Mouse (Mus musculus): ENCODE data around the gene Trmt112. TPM values are rescaled to one million over a fixed set of nuclear protein-coding genes. Genes with fewer than 3 reads are reported as not detected.

Gene Trmt112
- polyA plus RNA-seq, 1 experiment: 264 TPM

DNA sequence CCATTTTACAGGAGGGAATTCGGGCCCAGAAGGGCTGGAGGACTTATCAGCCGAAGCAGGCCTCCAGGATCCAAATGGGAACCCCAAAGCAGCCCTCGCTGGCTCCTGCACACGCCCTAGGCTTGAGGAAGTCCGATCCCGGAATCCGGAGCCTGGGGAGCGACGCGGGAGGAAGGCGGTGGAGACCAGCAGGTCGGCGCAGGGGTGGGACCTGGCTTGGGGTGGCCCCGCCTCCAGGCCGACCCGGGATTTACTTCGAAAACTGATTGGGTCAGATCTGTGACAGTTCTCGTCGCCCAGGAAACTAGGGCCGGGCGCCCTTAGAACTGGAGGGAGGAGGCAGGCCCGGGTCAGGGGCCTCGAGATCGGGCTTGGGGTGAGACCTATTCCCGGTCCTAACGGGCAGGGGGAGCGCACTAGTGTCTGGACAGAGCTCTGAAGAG is 32.8 kb downstream of the Trmt112 start, which contains the start of gene Gpr137:
Gene Gpr137, minus strand, starts transcription at position 232 of the 443 bp plus-strand sequence.
- Histone ChIP-seq H3K36me3 (ENCODE audit: control insufficient read depth, insufficient read depth) (no peaks in the 10 kb centered on the region), H3K27me3 (ENCODE audit: control insufficient read depth, insufficient read depth, insufficient read length) (no peaks in the 10 kb centered on the region), H3ac (ENCODE audit: control insufficient read depth, insufficient read length, low read depth) (peak within 1 kb of the TSS; percentile 84), H3K79me3 (ENCODE audit: low read depth) (peaks cover 2% of the 10 kb centered on the region), H3K79me2 (ENCODE audit: control insufficient read depth, insufficient read depth) (peaks cover 25% of the 10 kb centered on the region), H3K4me3 (ENCODE audit: insufficient read depth, poor library complexity, severe bottlenecking) (peak within 1 kb of the TSS; percentile 65)
- TF ChIP-seq USF1 (IDR thresholded peaks at IDR 0.05; ENCODE audit: low read depth) (no peak), MAX (IDR thresholded peaks at IDR 0.05) (peak; percentile 21), FOSL1 (IDR thresholded peaks at IDR 0.05; ENCODE audit: insufficient read depth, low read length, poor library complexity, severe bottlenecking) (no peak)

DNA sequence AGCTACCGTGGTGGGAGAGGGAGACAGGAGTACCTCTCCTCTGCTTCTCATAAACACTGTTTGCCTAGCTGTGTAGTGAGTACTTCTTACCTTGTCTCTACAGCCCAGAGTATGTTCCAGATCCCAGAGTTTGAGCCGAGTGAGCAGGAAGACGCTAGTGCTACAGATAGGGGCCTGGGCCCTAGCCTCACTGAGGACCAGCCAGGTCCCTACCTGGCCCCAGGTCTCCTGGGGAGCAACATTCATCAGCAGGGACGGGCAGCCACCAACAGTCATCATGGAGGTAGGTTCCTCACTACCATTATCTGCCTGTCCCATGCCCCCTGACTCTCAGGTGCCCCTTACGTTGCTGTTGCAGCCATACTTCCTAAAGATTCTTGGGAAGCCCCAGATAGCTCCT is 33.3 kb downstream of the Trmt112 start:
- Histone ChIP-seq H3ac (ENCODE audit: control insufficient read depth, insufficient read length, low read depth) (peak overlapping the region; percentile 61), H3K79me3 (ENCODE audit: low read depth) (peaks cover 2% of the 10 kb centered on the region), H3K36me3 (ENCODE audit: control insufficient read depth, insufficient read depth) (no peaks in the 10 kb centered on the region), H3K4me3 (ENCODE audit: insufficient read depth, poor library complexity, severe bottlenecking) (peak overlapping the region; percentile 65), H3K79me2 (ENCODE audit: control insufficient read depth, insufficient read depth) (peaks cover 25% of the 10 kb centered on the region), H3K27me3 (ENCODE audit: control insufficient read depth, insufficient read depth, insufficient read length) (no peaks in the 10 kb centered on the region)
- no peak for TF ChIP-seq FOSL1 (IDR thresholded peaks at IDR 0.05; ENCODE audit: insufficient read depth, low read length, poor library complexity, severe bottlenecking)
- no peak for TF ChIP-seq CTCF (IDR thresholded peaks at IDR 0.05; ENCODE audit: control insufficient read depth, insufficient read depth, insufficient read length)
- TF ChIP-seq MAX (IDR thresholded peaks at IDR 0.05): no peak
- TF ChIP-seq USF1 (IDR thresholded peaks at IDR 0.05; ENCODE audit: low read depth): no peak
- no peak for TF ChIP-seq MYOG (IDR thresholded peaks at IDR 0.05; ENCODE audit: control insufficient read depth, extremely low read depth, insufficient read length)
- no peak for TF ChIP-seq MYOD1 (IDR thresholded peaks at IDR 0.05; ENCODE audit: control insufficient read depth, insufficient read length, low read depth)
- TF ChIP-seq CEBPB (IDR thresholded peaks at IDR 0.05; ENCODE audit: low read depth): no peak

DNA sequence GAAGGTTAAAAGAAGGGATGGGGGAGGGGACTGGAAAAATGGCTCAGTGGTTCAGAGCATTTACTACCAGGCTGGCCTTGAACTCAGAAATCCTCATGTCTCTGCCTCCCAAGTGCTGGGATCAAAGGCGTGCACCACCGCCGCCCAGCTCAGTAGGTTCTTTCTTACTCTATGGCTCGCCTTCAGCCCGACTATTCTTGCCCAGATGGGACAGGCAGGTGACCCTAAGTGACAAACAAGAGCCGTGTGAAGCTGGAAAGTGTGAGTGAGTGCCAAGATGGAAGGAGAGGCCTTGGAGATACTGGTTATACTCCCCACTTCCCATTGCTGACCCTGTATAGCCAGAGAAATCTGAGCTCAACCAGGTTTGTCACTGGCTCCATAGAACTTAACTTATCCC is 34.2 kb downstream of the Trmt112 start:
- H3K79me3 ChIP-seq (ENCODE audit: low read depth): peaks cover 2% of the 10 kb centered on the region

DNA sequence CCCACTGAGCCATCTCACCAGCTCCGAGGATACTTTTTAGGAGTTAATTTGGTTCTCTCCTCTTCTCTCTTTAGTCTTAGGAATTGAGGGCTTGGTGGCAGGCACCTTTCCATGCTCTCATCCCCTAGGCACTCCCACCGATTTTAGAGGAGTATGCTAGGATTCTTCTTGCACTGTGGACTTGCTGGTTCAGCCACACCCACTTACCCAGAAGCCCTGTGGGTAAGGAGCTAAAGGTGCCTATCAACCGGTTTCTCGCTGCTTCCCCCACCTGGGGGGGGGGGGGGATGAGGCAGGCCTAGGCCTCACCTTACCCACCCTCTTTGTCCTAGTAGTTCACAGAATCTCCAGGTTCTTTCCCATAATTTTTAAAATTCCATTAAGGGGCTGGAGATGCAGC is 38.2 kb downstream of the Trmt112 start:
- Histone ChIP-seq H3K36me3 (ENCODE audit: control insufficient read depth, insufficient read depth) (peaks cover 3% of the 10 kb centered on the region), H3K79me2 (ENCODE audit: control insufficient read depth, insufficient read depth) (peaks cover 15% of the 10 kb centered on the region), H3K4me3 (ENCODE audit: insufficient read depth, poor library complexity, severe bottlenecking) (no peak overlapping the region), H3K27me3 (ENCODE audit: control insufficient read depth, insufficient read depth, insufficient read length) (no peaks in the 10 kb centered on the region), H3K79me3 (ENCODE audit: low read depth) (no peaks in the 10 kb centered on the region), H3ac (ENCODE audit: control insufficient read depth, insufficient read length, low read depth) (no peak overlapping the region)
- TF ChIP-seq MYOD1 (IDR thresholded peaks at IDR 0.05; ENCODE audit: control insufficient read depth, insufficient read length, low read depth): no peak
- no peak for TF ChIP-seq CTCF (IDR thresholded peaks at IDR 0.05; ENCODE audit: control insufficient read depth, insufficient read depth, insufficient read length)
- TF ChIP-seq USF1 (IDR thresholded peaks at IDR 0.05; ENCODE audit: low read depth): no peak
- no peak for TF ChIP-seq CEBPB (IDR thresholded peaks at IDR 0.05; ENCODE audit: low read depth)
- no peak for TF ChIP-seq MAX (IDR thresholded peaks at IDR 0.05)
- TF ChIP-seq FOSL1 (IDR thresholded peaks at IDR 0.05; ENCODE audit: insufficient read depth, low read length, poor library complexity, severe bottlenecking): no peak

More for the DNA sequence above, 34.2 kb downstream of the Trmt112 start:
- H3ac ChIP-seq (ENCODE audit: control insufficient read depth, insufficient read length, low read depth): no peak overlapping the region
- peaks cover 25% of the 10 kb centered on the region for H3K79me2 ChIP-seq (ENCODE audit: control insufficient read depth, insufficient read depth)
- H3K27me3 ChIP-seq (ENCODE audit: control insufficient read depth, insufficient read depth, insufficient read length): no peaks in the 10 kb centered on the region
- no peak for TF ChIP-seq MAX (IDR thresholded peaks at IDR 0.05)
- TF ChIP-seq USF1 (IDR thresholded peaks at IDR 0.05; ENCODE audit: low read depth): no peak
- TF ChIP-seq CEBPB (IDR thresholded peaks at IDR 0.05; ENCODE audit: low read depth): no peak
- TF ChIP-seq MYOD1 (IDR thresholded peaks at IDR 0.05; ENCODE audit: control insufficient read depth, insufficient read length, low read depth): no peak
- no peak for TF ChIP-seq FOSL1 (IDR thresholded peaks at IDR 0.05; ENCODE audit: insufficient read depth, low read length, poor library complexity, severe bottlenecking)
- TF ChIP-seq CTCF (IDR thresholded peaks at IDR 0.05; ENCODE audit: control insufficient read depth, insufficient read depth, insufficient read length): no peak
- TF ChIP-seq MYOG (IDR thresholded peaks at IDR 0.05; ENCODE audit: control insufficient read depth, extremely low read depth, insufficient read length): no peak
- H3K4me3 ChIP-seq (ENCODE audit: insufficient read depth, poor library complexity, severe bottlenecking): no peak overlapping the region
- no peaks in the 10 kb centered on the region for H3K36me3 ChIP-seq (ENCODE audit: control insufficient read depth, insufficient read depth)

DNA sequence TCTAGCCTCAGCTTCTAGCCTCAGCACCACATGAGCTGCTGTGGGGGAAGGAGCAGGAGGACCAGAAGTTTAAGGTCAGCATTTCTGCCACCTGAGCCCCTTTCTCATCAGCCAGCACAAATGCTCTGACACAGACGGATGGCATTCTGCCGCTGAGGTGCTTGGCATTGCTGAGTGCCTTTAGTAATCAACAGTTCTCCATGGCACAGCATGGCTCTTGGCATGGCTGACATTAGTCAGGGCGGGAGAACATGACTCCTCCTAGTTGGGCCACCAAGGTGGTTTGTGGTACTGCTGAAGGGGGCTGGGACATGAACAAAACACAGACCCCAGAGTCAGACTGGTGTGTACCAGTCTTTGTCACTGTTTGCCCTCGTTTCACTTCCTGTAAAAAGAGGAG is 38.7 kb downstream of the Trmt112 start:
- Histone ChIP-seq H3K4me3 (ENCODE audit: insufficient read depth, poor library complexity, severe bottlenecking) (no peak overlapping the region), H3K79me3 (ENCODE audit: low read depth) (no peaks in the 10 kb centered on the region), H3K36me3 (ENCODE audit: control insufficient read depth, insufficient read depth) (peaks cover 7% of the 10 kb centered on the region), H3K79me2 (ENCODE audit: control insufficient read depth, insufficient read depth) (peaks cover 10% of the 10 kb centered on the region), H3ac (ENCODE audit: control insufficient read depth, insufficient read length, low read depth) (no peak overlapping the region), H3K27me3 (ENCODE audit: control insufficient read depth, insufficient read depth, insufficient read length) (no peaks in the 10 kb centered on the region)
- TF ChIP-seq MYOD1 (IDR thresholded peaks at IDR 0.05; ENCODE audit: control insufficient read depth, insufficient read length, low read depth) (no peak), MAX (IDR thresholded peaks at IDR 0.05) (no peak), FOSL1 (IDR thresholded peaks at IDR 0.05; ENCODE audit: insufficient read depth, low read length, poor library complexity, severe bottlenecking) (no peak), MYOG (IDR thresholded peaks at IDR 0.05; ENCODE audit: control insufficient read depth, extremely low read depth, insufficient read length) (no peak)

DNA sequence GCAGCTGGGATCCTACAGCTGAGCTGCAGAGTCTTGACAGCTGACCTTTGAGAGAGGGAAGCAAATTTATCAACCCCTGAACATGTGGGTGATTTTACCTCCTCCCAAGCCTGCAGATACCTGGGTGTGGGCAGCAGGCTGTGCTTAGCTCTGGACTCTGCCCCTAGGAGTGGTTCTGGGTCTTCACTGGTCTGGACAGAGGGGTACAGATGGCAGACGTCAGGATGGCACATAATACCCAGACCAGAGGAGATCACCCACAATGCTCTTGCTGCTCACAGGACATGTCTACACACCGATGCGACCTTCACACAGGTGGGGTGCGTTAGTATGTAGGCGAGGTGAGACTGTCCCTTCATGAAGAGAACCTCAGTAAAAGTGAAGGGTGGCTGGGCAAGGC is 40.0 kb downstream of the Trmt112 start:
- no peak overlapping the region for H3K4me3 ChIP-seq (ENCODE audit: insufficient read depth, poor library complexity, severe bottlenecking)
- peaks cover 20% of the 10 kb centered on the region for H3K36me3 ChIP-seq (ENCODE audit: control insufficient read depth, insufficient read depth)
- H3K79me2 ChIP-seq (ENCODE audit: control insufficient read depth, insufficient read depth): no peaks in the 10 kb centered on the region
- H3K27me3 ChIP-seq (ENCODE audit: control insufficient read depth, insufficient read depth, insufficient read length): no peaks in the 10 kb centered on the region
- H3K79me3 ChIP-seq (ENCODE audit: low read depth): no peaks in the 10 kb centered on the region
- H3ac ChIP-seq (ENCODE audit: control insufficient read depth, insufficient read length, low read depth): no peak overlapping the region
- TF ChIP-seq USF1 (IDR thresholded peaks at IDR 0.05; ENCODE audit: low read depth) (no peak), CTCF (IDR thresholded peaks at IDR 0.05; ENCODE audit: control insufficient read depth, insufficient read depth, insufficient read length) (no peak), MYOG (IDR thresholded peaks at IDR 0.05; ENCODE audit: control insufficient read depth, extremely low read depth, insufficient read length) (no peak), CEBPB (IDR thresholded peaks at IDR 0.05; ENCODE audit: low read depth) (no peak), MYOD1 (IDR thresholded peaks at IDR 0.05; ENCODE audit: control insufficient read depth, insufficient read length, low read depth) (no peak), FOSL1 (IDR thresholded peaks at IDR 0.05; ENCODE audit: insufficient read depth, low read length, poor library complexity, severe bottlenecking) (no peak), MAX (IDR thresholded peaks at IDR 0.05) (no peak)

All from C2C12 (cell line).